Mouse (Mus musculus) C2C12 (cell line): Measurements from ENCODE around the gene Dtx1. TPM values are rescaled to one million over a fixed set of nuclear protein-coding genes. Genes with fewer than 3 reads are reported as not detected.
A peak's percentile ranks its signal among the peaks of the same experiment; 100 is the strongest.

Source experiments
- H3K27me3 ChIP-seq: one replicate; pipeline ENCODE4 v1.6.1; 2011; ENCODE audit not compliant: control insufficient read depth, insufficient read depth, insufficient read length
- H3K36me3 ChIP-seq: one replicate; pipeline ENCODE4 v1.6.1; 2011; ENCODE audit not compliant: control insufficient read depth, insufficient read depth
- H3K4me3 ChIP-seq: one replicate; pipeline ENCODE4 v1.5.1; 2011; ENCODE audit warnings: mild to moderate bottlenecking, control low read depth; ENCODE audit not compliant: poor library complexity, insufficient read depth, severe bottlenecking
- H3K79me2 ChIP-seq: one replicate; pipeline ENCODE4 v1.6.1; 2011; ENCODE audit not compliant: control insufficient read depth, insufficient read depth
- H3K79me3 ChIP-seq: one replicate; pipeline ENCODE4 v1.6.1; 2011; ENCODE audit warnings: low read depth, control low read depth
- H3ac ChIP-seq: one replicate; pipeline ENCODE3; 2011; ENCODE audit warnings: low read depth; ENCODE audit not compliant: control insufficient read depth, insufficient read length
- CEBPB ChIP-seq: IDR thresholded peaks from one replicate; pipeline ENCODE4 v1.6.1; 2011; ENCODE audit warnings: low read depth, mild to moderate bottlenecking, control low read depth, moderate library complexity
- CTCF ChIP-seq: IDR thresholded peaks from one replicate; pipeline ENCODE4 v1.5.1; 2011; ENCODE audit not compliant: control insufficient read depth, insufficient read depth, insufficient read length
- FOSL1 ChIP-seq: IDR thresholded peaks from one replicate; pipeline ENCODE4 v1.8.0; 2011; ENCODE audit warnings: mild to moderate bottlenecking, low read length; ENCODE audit not compliant: poor library complexity, insufficient read depth, severe bottlenecking
- MAX ChIP-seq: IDR thresholded peaks from one replicate; pipeline ENCODE4 v1.6.1; 2011; ENCODE audit warnings: mild to moderate bottlenecking, control low read depth
- MYOD1 ChIP-seq: IDR thresholded peaks from one replicate; pipeline ENCODE4 v1.6.1; 2011; ENCODE audit warnings: low read depth; ENCODE audit not compliant: control insufficient read depth, insufficient read length
- MYOG ChIP-seq: IDR thresholded peaks from one replicate; pipeline ENCODE4 v1.6.1; 2011; ENCODE audit not compliant: control insufficient read depth, insufficient read length; ENCODE audit errors: extremely low read depth
- USF1 ChIP-seq: IDR thresholded peaks from one replicate; pipeline ENCODE4 v1.6.1; 2011; ENCODE audit warnings: low read depth, mild to moderate bottlenecking, control low read depth, moderate library complexity
- polyA plus RNA-seq: library from polyadenylated mRNA; unstranded; fragments of >200 nt; fragmentation: generic; extraction: Trizol; gene quantifications from one replicate; pipeline ENCODE4 v1.2.1, GENCODE M21; 2012; ENCODE audit warnings: missing spikeins

The Dtx1 gene
- polyA plus RNA-seq, 1 experiment: not detected

DNA sequence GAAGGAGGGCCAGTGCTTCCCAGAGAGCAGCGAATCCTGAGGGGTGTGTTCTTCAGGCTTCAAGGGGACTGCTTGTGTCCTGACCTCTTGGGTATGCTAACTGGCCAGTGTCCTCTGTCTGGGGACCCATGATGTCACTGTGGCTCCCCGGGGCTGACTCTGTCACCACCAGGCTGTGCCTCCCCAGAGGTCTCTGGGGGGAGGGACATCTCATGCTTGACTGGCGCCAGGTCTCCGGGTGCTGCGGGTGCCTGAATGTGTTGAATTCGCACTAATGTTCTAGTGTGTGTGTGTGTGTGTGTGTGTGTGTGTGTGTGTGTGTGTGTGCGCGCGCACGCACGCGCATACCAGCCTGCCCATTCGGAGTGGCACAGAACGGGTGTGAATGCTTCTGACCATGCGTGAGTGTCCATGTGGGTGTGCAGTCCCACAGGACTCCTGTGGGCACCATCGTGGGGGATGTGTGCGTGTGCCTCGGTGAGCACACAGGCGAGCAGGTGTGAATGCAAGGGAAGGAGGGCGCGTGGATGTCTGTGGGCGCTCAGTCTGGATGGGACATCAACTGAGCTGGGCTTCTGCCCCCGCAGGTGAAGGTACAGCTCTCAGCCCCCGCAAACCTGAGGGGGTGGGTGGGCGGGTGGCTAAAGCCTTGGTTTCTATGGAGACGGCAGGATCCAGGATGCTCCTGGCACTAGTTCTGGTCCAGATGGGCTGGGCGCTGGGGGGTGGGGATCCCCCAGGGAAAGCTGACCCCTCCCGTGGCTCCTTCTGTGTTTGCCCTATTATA lies 58.6 kb downstream of the Dtx1 start:
- Histone ChIP-seq H3K27me3 (peaks cover 79% of the 10 kb centered on the region), H3K79me3 (no peaks in the 10 kb centered on the region), H3K36me3 (no peaks in the 10 kb centered on the region), H3K4me3 (no peak overlapping the region), H3ac (no peak overlapping the region), H3K79me2 (no peaks in the 10 kb centered on the region)
- TF ChIP-seq FOSL1 (no peak), CTCF (no peak), CEBPB (no peak), MAX (no peak), USF1 (no peak), MYOD1 (no peak), MYOG (no peak)

DNA sequence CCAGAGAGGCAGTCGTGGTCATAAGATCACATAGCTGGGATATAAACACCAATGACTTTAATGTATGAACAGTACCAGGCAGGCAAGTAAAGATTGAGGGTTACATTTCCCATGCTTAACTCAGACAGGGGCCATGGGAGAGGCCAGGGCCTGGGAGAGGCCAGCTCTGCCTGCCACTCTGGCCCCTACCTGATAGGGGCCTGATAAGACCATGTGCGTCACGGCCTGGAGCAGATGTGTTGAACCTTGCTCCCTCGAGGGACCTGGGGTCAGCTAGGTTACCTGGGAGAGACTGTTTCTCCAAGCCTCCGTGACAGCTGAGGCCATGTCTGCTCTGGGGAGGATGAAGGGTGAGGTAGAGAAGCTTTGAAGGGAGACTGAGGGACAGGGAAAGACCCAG lies 60.5 kb downstream of the Dtx1 start:
- Histone ChIP-seq H3K36me3 (no peaks in the 10 kb centered on the region), H3ac (no peak overlapping the region), H3K27me3 (peaks cover 72% of the 10 kb centered on the region), H3K79me3 (no peaks in the 10 kb centered on the region), H3K4me3 (no peak overlapping the region), H3K79me2 (no peaks in the 10 kb centered on the region)
- TF ChIP-seq CTCF: no peak

DNA sequence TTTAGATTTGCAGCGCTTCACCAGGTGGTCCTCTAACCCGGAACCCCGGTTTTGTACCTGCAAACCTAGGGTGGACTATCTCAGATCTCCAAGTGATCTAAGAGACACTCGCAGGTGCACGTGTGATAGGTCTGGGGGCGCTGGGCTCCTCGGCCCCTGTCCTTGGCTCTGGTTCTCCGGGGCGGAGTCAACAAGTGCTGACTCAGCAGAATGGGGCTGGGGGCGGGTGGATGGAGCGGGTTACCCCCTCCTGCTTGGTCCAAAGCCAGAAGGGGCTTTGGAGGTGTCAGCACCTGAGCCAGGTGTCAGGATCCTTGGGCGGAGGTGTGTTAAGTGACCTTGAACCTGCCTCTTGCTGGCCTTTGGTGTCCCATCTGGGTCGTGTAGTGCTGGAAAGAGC lies 61.8 kb downstream of the Dtx1 start:
- TF ChIP-seq MYOD1: no peak
- TF ChIP-seq CTCF: no peak
- no peak for TF ChIP-seq CEBPB
- no peak for TF ChIP-seq USF1
- no peak for TF ChIP-seq FOSL1
- no peak for TF ChIP-seq MYOG
- no peak for TF ChIP-seq MAX
- no peaks in the 10 kb centered on the region for H3K79me2 ChIP-seq
- peaks cover 65% of the 10 kb centered on the region for H3K27me3 ChIP-seq
- H3K36me3 ChIP-seq: no peaks in the 10 kb centered on the region
- H3ac ChIP-seq: no peak overlapping the region
- no peaks in the 10 kb centered on the region for H3K79me3 ChIP-seq
- no peak overlapping the region for H3K4me3 ChIP-seq

DNA sequence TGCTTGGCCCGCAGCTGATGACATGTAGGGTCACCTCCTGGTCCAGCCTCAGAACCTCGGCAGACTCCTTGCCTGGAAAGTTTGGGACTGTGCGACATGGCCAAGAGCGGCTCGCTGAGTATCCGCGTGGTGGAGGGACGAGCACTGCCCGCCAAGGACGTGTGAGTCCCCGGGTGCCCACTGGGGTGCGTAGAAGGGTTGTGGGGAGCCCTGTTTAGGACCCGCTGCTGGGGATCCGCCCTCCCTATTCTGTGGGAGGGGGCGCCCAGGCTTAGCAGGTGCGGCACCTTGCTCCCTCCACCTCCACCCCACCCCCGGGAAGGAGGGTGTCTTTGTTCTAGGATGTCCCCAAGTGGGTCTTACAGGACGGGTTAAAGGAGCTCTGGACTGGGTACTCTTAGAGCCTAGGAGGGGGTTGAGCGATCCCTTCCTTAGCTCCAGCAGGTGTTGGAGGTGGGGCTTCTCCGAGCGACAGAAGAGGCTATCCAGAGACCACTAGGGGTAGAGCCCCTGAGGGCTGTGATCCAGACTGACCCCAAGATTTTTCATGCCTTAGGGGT lies 62.3 kb downstream of the Dtx1 start:
- TF ChIP-seq MAX (no peak), USF1 (no peak), MYOG (no peak), CEBPB (no peak), MYOD1 (no peak), CTCF (no peak), FOSL1 (no peak)
- Histone ChIP-seq H3K36me3 (no peaks in the 10 kb centered on the region), H3K4me3 (no peak overlapping the region), H3K27me3 (peaks cover 61% of the 10 kb centered on the region), H3ac (no peak overlapping the region), H3K79me2 (no peaks in the 10 kb centered on the region), H3K79me3 (no peaks in the 10 kb centered on the region)

DNA sequence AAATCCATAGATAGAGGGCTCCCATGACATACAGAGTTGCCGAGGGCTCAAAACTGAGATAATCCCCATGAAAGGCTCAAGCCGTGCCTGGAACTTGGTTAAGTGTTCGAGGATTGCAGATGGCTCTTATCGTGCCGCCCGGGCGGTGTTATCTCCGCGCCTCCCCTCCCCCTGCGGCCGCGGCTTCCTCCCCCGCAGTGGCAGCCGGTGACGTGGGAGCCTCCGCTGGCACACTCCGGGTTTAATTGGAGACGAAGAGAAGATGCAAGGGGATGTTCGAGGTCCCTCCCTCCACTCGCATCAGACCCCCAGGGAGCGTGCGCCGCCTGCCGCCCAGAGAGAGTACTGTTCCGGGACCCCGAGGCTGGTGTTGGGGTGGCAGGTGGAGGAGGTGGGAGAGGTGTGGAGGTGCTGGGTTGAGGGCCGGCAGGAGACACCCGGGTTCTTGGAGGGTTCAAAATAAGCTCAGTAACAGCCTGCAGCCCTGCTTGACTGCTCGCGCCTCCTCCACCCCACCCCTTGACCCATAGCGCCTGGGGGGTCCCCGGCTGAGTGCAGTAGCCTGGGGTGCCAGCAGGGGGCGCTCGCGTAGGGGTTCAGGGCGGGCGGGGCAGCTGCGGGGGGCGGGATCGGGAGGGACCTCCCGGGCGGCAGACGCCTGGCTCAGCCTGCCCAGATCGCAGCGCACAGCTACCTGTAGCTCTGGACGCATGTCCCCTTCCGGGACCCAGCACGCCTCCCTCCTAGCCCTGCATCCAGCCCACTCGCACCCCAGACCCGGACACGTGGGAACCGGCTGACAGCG lies 63.0 kb downstream of the Dtx1 start, which contains the start of gene Rasal1:
Gene Rasal1 (plus strand): TSS at position 244 of the 805 bp plus-strand sequence.
- Histone ChIP-seq H3K36me3 (no peaks in the 10 kb centered on the region), H3K79me3 (no peaks in the 10 kb centered on the region), H3ac (no peak within 1 kb of the TSS), H3K27me3 (peaks cover 59% of the 10 kb centered on the region), H3K4me3 (no peak within 1 kb of the TSS), H3K79me2 (no peaks in the 10 kb centered on the region)
- TF ChIP-seq MYOG: no peak
- no peak for TF ChIP-seq MYOD1
- no peak for TF ChIP-seq FOSL1
- TF ChIP-seq USF1: no peak
- TF ChIP-seq MAX: no peak
- TF ChIP-seq CTCF: peak; percentile 43
